Mouse (Mus musculus) monocyte, adult 2 months (primary cell): ENCODE measurements around the gene Myl7.

ENCODE experiments used
- DNase-seq, 2 experiments: peaks; one replicate each; pipeline ENCODE4 v3.0.0; 2022; ENCODE audit warnings: low spot score in 2 of 2, low read depth in 1 of 2

The Myl7 gene

DNA sequence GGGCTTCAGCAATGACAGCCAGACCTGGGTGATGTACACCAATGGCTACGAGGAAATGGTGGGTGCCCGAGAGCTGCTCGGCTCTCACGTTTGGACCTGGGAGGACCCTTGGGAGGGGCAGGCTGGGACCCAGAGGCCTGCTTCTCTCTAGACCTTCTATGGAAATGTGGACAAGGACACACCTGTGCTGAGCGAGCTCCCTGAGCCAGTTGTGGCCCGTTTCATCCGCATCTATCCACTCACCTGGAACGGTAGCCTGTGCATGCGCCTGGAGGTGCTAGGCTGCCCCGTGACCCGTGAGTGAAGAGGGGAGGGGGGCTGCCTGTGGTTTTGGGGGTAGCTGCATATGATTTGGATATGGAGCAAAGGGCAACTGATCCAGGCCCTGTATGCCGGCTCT is 30.3 kb downstream of the Myl7 start:
- DNase-seq = no peak

GRCm38 (mm10) chr11:5867196-5867595 is 31.4 kb downstream of the Myl7 start:
- DNase-seq = no peak

GRCm38 (mm10) chr11:5862394-5863105 is 36.0 kb downstream of the Myl7 start:
- no peak for DNase-seq

GRCm38 (mm10) chr11:5861678-5862393 is 36.7 kb downstream of the Myl7 start, which contains the start of gene Aebp1:
Gene Aebp1, plus strand, starts transcription at chr11:5861947.
- DNase-seq = no peak

GRCm38 (mm10) chr11:5860639-5861038 is 37.9 kb downstream of the Myl7 start:
- no peak for DNase-seq

DNA sequence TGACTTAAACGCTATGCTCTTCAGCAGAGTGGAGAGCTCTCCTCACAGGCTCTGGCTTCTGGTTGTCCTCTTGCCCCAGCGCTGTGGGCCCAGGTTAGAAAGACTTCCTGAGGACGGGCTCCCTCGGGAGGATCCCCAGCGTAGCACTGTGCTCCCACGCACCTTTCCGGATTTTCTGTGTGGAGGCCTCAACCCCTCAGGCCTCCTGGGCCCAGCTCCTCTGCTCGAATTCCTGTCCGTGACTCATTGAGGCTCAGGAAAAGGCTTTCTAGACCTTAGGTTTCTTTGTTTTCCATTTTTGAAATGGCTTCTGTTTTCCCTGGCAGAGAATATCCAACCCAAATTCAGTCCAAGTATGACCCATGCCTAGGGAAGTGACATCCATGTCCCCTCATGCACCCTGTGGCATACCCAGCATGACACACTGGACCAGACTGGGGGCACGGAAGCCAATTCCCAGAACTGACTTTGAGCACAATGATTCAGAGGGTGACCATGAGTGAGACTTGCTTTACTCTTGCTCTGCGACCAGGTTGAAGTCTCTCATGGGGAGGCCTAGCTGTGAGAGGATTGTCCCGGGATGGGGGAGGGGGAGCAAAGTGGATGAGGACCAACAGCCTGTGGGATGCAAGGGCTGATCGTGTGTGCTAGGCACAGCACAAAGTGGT is 38.6 kb downstream of the Myl7 start:
- no peak for DNase-seq

DNA sequence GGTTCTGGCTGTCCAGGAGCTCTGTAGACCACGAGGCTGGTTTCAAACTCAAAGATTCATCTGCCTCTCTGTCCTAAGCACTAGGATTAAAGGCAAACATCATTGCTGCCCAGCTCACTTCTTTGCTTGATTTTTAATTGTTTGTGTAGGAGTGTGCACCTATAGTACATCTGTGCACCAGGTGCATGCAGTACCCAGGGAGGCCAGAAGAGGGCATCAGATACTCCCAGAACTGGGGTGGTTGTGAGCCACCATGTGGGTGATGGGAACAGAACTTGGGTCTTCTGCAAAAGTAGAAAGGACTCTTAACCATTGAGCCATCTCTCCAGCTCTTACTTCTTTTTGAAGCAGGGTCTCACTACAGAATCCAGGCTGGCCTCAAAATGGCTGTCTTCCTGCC is 39.9 kb downstream of the Myl7 start:
- no peak for DNase-seq

GRCm38 (mm10) chr11:5856479-5857130 is 42.0 kb downstream of the Myl7 start:
- no peak for DNase-seq

DNA sequence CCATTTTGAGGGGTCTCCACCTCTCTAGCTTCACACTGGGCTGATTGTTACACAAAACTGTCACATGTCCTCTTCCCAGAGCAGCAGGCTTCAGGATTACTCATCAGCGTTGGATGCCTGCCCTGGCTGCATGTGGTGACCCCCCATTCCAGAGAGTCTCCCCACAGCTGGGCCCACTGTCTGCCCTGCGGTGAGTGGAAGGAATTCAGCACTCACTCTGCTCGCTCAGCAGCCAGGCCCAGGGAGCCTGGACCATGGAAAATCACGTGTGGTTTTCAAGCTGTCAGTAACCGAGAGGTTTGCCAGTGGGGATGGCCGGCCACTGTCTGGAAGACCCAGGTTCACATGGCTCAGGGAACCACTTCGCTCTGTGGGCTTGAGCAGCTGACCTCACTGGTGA is 42.7 kb downstream of the Myl7 start:
- DNase-seq = no peak

GRCm38 (mm10) chr11:5855481-5855880 is 43.1 kb downstream of the Myl7 start:
- DNase-seq = no peak

- DNase-seq = no peak
These were observed 46.3 kb downstream of the Myl7 start for GRCm38 (mm10) chr11:5852314-5852713.

DNA sequence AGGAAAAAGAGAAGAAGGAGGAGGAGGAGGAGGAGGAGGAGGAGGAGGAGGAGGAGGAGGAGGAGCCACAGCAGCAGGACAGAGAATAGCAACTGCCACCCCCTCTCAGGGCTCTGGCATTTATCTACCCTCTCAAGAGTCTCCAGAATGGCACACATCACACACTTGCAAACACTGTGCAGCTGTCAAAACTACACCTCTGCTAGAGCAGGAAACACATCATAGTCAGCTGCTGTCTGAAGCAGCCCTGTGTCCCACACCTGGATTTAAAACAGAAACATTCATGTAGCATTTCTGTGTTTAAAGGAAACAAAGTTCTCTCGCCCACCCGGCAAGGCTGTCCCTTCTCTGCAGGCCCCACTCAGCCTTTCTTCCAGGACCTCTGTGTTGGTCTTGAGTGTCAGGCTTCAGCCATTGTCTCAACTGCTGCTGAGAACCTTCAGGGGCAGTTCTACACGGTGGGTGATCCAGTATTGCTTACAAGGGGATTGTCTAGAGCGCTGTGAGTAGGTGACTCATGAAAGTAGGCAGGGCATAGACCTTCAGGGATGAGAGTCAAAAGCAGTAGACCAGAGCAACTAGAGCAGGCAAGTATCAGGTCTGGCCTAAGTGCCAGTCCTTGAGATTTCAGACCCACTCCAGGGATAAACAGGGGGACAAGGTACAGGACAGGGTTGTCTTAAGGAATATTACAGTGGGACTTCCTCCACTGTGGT is 47.4 kb downstream of the Myl7 start:
- DNase-seq = no peak

DNA sequence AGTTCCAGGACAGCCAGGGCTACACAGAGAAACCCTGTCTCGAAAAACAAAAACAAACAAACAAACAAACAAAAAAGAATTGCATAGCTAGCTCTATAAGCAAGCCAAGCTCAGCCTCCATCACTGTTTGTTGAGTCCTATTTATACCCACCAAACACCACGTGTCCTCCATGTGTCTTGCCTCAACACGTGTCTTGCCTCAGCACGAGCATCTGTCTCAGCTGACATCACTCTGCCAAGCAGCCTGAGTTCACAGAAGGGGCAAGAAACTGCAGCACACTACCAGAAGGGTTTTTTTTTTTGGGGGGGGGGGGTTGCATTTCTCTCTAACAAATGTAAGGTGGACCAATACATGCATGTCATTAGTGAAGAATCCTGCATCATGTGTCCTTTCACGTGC is 48.1 kb downstream of the Myl7 start:
- no peak for DNase-seq

DNA sequence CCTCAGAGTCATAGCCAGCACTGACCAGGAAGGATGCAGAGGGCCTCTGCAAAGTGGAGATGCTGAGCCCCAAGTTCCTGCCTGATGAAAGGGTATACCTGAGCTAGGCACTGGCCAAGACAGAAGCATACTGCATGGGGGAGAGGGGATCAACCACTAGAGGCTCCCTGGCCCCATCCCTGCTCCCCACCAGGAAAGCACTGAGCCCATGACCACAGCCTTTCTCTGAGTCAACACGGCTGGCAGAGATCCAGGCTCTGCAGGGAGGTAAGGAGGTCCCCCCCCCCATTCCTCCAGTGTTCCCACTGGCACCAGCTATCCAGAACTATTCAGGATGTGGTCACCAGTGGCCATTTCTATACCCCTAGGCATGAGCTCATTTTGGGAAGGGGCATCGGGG is 49.3 kb downstream of the Myl7 start:
- DNase-seq = no peak

DNA sequence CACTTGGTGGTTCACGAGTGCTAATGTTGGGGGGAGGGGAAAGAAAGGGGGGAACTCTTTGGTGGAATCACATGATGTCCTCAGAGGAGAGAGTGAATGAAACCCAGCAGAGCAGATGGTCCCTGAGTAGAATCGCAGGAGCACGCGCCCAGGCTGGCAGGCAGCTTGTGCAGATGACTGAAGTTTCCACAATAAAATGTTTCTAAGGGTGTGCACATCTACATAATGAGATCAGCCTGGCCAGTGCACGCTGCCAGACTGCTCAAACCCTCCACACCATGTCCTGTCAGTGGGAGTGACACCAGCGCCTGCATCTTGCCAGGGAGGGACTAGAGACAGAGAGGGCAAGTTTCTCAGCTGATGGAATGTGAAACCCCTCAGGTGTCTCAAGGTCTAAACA is 49.8 kb downstream of the Myl7 start:
- DNase-seq = no peak

DNA sequence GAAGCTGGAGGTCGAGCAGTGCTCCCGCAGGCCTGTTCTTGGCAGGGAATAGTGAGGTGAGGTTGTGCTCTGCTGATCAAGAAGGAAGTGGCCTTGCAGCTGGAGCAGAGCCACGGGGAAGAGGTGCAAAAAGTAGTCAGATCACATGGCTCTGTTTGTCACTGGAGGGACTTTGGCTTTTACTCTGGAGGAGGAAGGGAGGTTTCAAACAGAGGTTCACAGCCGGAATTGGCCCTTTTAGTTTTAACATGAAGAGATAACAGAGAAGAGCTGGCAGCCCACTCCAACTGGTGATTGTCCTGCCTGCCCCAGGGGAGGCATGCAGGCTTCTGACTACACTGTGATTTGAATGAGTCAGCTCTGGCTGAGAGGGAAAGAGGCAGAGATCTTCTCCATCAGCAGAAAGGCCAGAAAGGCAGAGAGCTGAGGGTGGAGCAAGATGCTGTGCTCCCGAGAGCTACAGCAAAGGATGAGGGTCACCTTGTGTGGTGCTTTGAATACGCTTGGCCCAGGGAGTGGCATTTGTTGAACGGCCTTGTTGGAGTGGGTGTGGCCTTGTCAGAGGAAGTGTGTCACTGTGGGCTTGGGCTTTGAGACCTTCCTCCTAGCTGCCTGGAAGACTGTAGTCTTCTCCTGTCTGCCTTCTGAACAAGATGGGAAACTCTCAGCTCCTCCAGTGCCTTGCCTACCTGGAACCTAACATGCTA is 51.8 kb downstream of the Myl7 start:
- DNase-seq = no peak
